Mouse (Mus musculus) frontal cortex, postnatal 10 days (tissue): ENCODE measurements around the gene Trpc6.
A peak's percentile ranks its signal among the peaks of the same experiment; 100 is the strongest.

Source experiments
- DNase-seq, 2 experiments: peaks; one replicate each; pipeline ENCODE4 v3.0.0; 2022; ENCODE audit warnings: low spot score in 2 of 2, mixed read lengths in 1 of 2

Trpc6 gene

GRCm38 (mm10) chr9:8544041-8544794 lies at the start of gene Trpc6:
TSS of gene Trpc6 (plus strand) at chr9:8544142.
- peak in 1 of 2 experiments; percentile 24 for DNase-seq

DNA sequence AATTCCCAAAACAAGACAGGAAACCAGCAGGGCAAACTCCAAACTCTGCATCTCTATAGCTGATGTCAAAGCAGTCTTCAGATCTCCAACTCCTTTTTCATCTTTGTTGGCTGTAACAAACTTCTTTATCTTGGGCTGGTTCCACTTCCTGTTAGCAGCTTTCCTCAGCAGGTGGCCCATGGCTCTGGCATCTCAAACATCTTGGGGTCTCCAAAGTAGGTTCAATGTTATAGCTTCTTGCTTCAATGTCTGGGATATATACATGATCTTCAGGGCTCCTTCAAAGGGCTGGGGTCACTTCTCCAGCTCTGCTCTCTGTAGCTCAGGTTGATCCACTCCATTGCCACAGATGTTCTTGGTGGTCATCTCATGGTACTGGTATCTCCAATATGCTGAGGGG lies 23.0 kb upstream of the Trpc6 start:
- no peak for DNase-seq

DNA sequence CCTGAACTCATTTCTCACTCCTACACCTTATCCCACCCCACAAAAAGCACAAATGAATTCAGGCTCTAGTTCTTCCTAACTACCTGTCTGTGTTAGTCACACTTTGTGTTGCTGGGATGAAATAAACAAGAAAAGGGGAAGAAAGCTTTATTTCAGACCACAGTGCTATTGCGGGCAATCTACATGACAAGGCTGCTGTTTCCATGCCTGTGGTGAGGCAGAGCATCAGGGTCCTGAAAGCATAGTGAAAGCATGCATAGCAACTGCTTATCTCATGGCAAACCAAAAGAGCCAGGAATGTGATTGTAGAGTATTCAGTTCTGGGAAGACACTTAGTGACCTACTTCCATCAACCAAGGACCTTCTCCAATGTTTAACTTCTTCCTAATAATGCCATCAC lies 10.3 kb upstream of the Trpc6 start:
- DNase-seq = no peak

DNA sequence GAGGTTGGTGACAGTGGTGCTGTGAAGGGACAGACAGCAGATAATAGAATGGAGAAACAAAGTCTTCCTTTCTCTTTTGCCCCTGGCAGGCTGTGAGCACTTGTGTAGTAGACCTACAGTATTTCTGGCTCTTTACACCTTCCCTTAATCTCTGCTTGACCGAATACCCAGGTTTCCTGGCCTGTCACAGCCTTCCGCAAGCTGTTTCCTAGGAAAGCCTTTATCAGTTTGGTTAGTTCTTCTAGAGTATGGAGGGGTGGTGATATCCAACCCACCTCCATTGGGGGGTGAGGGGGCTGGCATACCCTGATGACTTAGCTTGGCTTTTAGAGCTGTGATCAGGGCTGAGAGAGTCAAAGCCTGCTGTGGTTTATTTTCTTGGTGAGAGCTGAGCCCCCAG lies 1.3 kb downstream of the Trpc6 start:
- no peak for DNase-seq

DNA sequence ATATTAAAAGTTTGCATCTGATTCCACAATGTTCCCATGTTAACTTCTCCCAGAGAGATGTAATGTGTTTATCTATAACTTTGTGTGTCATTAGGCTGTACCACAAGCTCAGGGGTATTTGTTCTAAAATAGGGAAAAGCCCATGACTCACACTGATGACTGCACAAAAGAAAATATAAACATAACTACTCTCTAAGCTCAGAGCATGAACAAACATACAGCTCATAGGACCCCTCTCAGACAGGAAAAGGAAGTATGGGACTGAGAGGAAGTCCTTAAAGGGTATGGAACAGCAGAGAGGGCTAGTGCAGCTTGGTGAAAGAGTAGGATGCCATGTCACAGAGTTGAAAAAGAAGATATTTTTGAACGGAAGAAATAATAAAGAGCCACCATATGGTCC lies 14.6 kb downstream of the Trpc6 start:
- no peak for DNase-seq

DNA sequence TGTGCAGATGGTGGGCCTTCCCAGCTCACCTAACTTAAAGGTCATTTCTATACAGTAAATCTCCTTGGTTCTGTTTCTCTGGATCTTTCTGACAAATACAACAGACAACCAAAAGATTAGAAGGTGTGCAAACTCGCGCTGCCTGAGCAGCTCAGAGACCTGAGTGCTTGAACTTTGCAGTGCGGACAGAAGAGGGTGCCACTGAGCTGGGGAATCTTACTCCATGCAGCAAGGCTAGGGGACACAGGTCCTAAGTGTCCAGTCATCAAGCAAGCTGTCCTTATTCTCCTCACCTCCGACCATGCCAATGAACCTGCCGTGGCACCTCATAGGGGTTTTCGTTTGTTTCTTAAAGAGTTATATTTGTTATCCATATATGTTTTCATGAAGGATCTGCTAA lies 48.7 kb downstream of the Trpc6 start:
- DNase-seq = no peak

DNA sequence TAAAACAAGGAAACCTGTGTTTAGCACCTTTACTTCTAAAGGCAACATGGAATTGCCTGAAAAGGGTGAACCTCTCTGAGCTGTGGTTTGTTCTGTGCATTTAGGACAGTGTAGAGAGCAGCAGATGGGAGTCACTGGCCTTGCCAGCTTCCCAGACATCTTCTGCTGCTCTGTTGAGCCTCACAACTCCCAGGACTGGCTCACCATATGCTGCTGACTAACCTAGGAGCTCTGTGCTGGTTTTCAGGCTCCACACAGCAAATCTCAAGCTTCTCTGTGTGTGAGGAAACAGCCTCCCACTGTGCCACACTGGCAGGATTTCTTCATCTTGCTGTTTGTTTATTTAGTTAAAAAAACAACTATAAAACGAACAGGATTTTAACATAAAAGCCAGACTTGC lies 53.1 kb downstream of the Trpc6 start:
- DNase-seq = no peak

DNA sequence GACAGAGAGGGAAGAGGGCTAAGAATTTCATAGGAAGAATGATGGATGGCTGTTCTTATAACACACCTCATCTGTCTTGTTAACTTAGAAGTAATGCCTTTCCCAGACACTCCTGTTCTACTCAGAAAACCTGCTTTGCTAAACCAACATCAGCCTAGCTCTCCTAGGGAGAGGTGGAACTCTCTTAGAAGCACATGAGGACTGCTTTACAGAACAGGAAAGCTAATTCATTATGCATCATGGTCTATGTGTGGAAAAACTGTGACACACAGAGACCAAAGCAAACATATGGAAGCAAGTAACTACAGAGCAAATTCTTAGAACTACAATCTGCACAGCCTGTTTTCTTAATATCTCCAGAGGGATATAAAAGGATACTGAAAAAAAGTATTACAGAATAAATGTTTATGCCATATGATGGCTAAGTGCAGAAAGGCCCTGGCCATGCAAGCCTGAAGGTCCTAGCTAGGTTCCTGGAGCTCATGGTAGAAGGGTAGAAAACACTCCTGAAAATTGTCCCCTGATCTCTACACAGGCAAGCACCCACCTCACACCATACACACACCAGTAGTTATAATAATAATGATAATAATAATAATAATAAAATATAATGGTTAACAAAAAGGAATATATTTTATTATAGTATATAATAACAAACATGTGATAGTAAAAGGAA lies 63.0 kb downstream of the Trpc6 start:
- no peak for DNase-seq

GRCm38 (mm10) chr9:8634344-8634743 lies 90.4 kb downstream of the Trpc6 start:
- peak in 1 of 2 experiments; percentile 5 for DNase-seq

DNA sequence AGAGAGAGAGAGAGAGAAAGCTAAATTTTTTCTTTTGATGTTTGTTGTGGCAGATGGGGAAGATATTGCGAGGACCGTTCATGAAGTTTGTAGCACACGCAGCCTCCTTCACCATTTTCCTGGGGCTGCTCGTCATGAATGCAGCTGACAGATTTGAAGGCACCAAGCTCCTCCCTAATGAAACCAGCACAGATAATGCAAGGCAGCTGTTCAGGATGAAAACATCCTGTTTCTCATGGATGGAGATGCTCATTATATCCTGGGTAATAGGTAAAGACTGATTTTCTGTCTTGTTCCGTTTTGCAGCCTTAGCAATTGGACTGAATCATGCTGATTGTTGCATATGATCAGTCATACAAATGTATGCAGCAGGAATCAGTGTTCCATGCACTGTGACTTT lies 99.5 kb downstream of the Trpc6 start:
- no peak for DNase-seq

DNA sequence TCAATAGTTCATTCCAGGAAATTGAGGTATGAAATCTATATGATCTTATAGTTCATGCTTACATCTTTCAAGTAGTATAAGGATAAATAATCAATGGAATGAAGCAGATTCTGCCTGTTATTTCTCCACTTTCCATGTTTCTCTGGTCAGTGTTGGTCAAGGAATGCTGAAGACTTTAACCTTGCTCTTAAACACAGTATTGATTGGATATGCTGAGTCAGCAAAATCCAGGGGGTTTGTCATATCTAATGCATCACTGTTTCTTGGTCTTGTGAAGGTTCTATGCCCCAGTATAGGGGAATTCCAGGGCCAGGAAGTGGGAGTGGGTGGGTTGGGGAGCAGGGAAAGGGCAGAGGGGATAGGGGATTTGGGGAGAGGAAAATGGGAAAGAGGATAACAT lies 111.4 kb downstream of the Trpc6 start:
- no peak for DNase-seq

DNA sequence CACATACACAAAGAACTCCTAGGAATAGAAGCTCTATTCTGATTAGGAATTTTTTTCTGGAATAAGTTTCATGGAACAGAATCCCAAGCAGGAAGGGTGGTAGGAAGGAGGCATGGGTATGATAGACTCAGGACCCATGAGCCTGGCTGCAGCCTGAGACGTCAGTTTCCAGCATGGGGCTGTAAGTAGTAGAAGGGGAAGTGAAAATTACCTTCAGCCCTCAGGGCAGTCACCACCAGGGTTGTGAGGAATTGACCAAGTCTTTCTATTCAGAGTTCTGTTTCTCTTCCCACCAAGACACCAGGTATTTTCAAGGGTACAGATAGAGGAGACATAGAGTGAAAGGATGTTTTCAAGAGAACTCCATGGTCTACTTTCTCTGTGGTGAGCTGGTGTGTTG lies 129.0 kb downstream of the Trpc6 start:
- no peak for DNase-seq

- no peak for DNase-seq
Measured at GRCm38 (mm10) chr9:8676607-8677006, 132.7 kb downstream of the Trpc6 start.

- DNase-seq = no peak
Measured at GRCm38 (mm10) chr9:8693177-8693576, 149.2 kb downstream of the Trpc6 start.

DNA sequence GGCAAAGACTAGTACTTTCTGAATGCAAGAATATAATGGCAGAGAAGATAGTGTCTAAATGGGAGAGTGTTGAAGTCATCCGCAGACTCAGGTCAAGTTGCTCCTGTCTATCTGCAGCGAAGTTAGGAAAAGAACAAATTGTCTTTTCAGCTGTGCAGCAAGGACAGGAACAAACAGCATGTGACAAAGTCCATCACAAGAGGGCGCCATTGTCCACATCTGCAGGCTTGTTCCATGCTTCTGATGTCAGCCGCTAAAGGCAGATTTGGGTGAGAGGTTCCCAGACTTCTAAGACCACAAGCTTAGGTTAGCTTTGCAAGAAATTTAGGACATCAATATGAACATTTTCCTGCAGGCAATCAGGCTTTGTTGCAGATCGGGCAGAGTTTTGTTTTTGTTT lies 156.7 kb downstream of the Trpc6 start:
- peak; percentile 37 to 80 for DNase-seq

DNA sequence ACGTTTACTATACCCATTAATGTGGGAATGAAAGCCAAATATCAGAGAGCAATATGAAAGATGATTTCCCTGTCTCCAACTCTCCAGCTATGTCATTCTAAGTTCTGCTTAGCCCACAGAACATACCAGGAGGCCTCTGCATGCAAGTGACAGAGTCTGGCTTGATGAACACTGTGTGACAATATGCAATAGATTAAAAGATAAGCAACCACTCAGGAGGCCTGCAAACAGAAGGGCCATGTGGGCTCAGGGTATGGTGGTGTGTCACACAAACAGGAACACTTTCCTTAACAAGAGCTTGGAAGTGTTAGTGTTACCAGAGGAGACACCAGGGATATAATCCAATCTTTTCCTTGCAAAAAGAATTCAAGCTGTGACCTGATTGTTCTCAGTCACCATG lies 159.6 kb downstream of the Trpc6 start:
- no peak for DNase-seq

GRCm38 (mm10) chr9:8703956-8704355 lies 160.0 kb downstream of the Trpc6 start:
- no peak for DNase-seq

DNA sequence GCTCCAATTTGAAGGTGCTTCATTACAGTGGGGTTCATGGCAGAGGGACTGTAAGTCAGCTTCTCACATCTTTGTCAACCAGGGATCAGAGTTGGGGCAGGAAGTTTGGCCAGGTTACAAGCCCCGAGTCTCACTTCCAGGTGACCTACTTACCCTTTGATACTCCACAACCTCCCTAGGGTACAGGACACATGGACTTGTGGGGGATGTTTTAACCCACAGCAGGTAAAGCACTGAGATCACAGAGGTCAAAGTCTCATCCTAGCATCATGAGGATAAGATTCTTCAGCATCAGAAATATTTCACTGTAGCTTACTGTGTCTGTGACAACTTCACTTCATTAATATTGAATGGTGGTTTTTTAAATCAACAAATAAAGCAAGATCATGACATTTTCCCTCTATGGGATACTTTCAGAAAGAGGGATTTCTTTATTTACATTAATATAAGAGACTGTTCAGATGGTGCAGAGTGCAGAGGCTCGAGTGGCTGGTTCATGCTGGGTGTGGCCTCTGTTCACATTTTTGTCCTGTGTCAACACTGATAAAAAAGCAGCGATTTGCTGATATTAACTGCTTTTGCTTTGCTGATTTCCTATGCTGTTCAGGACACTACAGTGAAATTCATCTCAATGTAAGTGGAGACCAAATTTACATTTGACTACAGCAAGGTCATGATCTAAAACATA lies 166.3 kb downstream of the Trpc6 start:
- no peak for DNase-seq

DNA sequence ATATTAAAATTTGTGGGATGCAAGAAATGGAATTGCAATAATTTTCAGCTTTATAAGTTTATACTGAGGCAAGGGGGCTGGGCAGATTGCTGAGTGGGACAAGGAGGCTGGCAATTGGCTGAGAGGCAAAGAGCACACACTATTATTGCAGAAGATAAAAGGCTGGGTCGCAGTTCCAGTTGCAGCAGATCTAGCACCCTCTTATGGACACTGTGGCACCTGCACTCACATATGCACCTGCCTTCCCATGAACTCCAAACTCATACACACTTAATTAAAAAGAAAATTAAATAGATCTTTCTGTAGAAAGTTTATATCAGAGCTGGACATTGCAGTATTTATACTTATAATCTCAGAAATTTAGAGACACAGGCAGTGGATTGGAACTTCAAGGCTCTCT lies 175.1 kb downstream of the Trpc6 start:
- no peak for DNase-seq

DNA sequence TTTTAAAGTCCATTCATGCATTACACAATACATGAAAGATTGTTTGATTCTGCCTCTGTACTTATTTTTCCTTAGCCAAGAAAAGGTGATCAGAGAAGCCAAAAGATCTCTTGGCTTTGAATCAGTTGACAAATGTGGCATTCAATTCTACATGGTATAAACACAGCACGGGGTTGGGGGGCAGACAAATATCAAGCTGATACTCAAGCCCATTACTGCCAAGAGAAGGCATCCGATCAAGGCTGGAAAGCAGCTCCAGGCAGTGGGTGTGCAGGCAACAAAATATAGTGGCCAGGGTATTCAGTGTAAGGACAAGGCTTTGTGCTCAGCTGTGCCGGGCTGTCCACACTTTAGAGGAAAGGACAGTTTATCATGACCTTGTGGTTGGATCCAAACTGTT lies 185.1 kb downstream of the Trpc6 start:
- DNase-seq = no peak
